Mouse (Mus musculus) ZHBTc4 (cell line): ENCODE results near the gene Atp8a2.

Source experiments
- DNase-seq: peaks from one replicate; pipeline ENCODE4 v3.0.0-alpha.2; 2011; ENCODE audit warnings: low read depth, low spot score

Atp8a2 gene

DNA sequence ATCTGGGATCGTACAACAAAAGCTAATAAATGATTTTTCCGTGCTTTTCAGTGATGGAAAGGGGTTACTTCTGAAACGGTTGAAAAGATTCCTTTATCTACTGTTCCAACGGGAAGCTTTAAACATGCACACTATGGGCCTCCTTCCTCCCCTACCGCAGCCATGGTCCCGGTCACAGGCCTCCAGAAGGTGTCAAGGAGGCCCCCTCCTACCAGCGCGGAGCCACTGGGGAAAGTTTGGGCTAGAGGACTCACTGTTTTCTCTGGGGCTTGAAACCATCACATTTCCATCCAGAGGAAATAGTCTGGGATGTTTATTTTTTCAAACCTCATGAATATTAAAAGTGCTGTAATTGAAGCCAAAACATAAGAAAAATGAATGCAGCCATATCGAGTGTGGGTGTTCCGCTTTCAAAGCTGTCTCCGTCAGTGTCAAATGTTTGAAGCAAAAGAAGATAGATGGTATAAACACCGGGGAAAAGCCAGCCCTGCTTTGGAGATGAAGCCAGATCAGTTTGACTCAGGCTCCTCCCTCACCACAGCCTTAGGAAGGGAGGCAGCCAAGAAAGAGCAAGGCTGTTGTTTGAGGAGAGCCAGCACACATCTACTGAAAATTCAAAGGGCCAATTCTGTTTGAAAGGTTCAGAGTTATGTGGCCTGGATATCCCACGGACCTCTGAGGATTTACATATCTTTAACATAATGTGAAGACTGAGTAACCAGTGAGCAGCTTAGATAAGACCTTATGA, 481.1 kb downstream of the Atp8a2 start:
- no peak for DNase-seq

DNA sequence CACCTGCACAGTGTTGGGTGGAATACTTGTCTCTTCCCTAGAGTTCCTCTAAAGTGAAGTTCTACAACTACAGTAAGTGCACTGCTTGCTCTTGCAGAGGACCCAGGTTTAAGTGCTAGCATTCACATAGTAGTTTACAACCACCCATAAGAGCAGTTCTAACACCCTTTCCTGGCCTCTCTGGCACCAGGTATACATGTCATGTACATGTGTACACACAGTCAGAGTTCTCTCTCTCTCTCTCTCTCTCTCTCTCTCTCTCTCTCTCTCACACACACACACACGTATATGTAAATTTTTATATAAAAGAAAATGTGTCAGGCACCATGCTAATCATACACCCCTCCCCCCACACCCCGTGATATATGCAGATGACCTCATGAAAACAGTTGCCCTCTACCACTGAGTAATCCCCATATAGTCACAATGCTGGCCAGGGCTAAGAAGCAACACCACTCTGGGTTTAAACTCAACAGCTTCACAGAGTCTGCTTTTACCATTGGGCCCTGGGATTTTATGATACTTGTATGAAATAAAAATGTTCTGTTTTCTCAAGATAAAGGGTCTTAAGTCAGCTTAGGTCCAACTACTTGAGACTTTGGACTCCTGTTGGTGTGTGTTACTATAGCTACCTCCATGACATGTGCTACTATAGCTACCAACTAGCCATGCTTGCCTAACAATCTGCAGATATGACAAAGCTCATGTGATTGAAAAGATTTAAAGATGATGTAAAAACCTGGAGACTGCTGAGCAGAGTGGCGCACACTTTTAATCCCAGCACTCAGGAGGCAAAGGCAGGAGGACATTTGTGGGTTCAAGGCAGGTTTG, 487.3 kb downstream of the Atp8a2 start:
- no peak for DNase-seq

DNA sequence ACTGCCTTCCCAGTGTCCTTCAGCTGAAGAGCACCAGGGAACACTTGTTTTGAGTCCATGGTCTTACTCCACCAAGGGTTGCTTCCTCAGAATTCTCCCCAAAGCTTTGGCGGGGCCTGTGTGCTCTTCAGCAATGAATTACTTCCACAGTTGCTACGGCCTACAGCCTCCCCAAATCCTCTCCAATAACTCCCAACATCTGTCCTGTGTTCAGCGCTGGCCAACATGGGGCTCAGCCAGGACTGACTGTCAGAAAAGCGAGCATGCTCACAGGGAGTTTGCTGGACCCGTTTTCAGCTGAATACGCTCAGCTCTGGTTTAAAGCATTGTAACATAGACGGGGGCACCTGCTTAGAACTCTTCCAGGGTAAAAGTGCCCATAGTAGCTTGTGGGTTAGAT, 489.0 kb downstream of the Atp8a2 start:
- no peak for DNase-seq

DNA sequence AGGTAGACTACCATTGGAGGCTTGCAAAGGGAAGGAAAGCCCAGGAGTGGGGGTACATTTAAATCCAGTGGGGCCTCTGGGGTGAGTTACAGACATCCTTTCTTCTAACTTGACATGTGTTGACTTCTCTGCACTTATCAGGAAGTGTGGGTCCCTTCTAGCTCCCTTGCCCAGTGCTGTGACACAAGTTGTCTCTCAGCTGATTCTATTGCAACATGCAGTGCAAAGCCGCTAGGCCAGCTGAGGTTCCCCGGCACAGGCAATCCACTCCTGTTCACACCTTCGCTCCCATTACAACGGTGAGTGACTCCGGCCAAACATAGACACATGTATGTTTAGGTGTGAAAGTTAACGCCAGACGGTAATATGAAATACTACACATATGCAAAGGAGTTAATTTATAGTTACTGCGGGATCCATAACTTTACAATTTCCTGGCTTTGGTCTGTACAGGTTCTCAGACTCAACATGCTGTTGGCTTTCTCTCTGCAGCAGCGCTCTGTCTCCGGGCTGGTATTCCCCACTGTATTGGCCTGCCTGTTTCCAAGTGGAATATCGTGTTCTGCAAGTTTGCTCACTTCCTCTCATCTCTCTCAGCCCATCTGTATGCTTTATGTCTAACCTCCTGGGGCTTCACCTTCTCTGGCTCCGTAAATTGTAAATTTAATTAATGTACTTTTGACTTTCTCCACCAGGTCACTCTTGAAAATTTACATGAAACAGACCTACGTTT, 491.5 kb downstream of the Atp8a2 start:
- no peak for DNase-seq

DNA sequence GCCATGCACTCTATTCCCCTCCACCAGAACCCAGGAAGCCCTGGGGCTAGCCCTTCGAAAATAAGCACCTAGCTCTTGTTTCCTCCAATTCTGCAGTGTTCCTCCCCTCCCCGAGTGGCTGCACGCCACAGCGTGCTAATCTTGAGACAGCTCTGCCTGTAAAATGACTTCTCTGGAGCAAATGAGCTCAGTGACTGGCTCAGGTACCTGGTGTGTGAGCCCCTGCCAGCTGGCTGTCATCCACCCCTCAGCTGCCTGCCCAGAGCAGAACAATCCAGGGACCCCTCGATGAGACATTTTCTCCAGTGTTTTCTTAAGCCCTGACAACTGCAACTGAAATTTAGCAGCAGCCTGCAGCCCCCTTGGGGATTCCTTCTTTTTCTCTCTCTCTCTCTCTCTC, 495.5 kb downstream of the Atp8a2 start:
- DNase-seq, result no peak

DNA sequence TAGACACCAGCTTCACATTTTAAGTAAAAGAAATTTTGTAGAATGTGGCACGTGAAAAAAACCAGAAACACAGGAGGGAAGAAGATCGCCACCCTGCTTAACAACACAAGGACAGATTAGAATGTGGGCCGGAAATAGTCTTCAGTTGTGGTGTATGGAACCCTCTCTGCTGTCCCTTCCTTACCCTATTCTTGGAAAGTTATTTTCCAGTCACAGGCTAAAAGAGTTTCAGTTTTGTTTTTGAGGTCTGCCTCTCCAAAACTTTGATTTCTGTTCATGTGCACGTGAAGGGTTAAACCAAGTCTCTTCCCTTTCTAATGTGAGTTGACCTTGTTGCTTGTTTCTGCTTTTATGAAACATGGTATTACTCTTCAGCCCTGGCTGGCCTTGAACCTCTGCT, 501.8 kb downstream of the Atp8a2 start:
- DNase-seq, result no peak

DNA sequence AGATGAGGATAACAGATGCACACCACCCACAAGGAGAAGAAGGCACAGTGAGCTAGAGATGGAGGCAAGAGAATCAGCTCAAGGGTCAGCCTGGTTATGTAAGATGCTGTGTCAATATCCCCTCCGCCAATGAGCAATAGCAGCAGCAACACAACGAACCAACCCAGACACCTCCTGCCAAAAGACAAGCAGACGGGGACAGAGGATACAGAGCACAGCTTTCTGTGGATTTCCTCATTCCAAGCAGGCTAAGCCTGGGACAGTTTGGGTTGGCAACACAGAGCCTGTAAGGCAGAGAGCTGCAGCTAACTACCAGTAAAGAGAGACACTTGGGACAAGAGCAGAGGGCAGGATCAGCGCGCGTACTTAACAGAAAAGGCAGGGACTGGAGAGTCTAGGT, 504.8 kb downstream of the Atp8a2 start:
- DNase-seq, result no peak

DNA sequence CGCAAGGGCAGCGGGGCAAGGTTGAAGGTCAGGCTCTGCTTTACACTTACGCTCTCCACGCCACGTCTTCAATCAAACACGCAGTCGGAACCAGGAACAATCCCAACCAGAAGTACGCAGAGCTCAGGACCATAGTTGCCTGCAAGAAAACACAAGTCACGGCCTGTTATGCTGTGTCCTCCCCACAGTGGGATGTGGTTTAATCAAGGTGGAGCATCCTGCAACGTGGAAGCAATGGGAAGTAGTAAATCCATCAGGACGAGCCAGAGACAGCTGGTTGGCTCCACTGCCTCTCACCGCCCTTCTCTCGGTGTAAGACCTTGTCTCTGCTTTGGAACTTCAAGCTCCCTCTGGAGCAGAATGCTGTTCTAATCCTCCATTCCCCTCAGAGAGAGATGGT, 505.6 kb downstream of the Atp8a2 start:
- no peak for DNase-seq

DNA sequence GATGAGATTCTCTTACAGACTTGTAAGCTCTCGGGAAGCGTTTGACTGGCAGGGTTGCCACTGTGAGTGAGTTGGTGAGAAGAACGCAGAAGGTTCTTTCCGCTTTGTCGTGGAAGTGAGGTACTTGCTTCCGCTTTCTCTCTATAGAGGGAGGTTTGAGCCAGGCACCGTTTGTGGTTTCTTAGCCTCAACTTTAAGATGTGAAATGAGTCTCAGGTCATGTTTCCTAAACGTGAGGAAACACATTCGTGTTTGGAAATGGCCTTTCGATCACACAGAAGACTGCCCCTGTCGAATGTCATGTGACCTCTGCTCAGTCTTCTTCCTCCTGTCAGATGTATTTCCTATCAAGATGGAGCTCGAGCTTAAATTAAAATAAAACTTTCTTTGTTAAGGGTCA, 506.0 kb downstream of the Atp8a2 start:
- DNase-seq, result no peak

DNA sequence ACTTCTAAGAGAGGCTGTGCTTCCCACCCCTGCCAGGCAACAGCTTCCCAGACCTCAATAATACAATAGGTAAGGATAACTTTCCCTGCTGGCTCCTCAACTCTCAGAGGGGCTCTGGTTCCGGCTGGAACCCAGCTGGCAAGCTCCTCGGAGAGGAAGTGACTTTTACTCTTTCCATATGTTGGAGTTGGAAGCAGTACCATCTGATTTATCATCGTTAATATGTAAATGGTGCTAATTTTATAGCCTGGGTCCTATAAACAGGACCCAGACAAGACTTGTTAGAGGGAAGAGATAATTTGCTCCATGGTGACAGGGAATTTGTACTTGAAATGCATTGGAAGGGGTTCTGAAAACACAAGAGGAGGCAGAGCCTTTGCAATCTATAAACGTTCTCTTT, 507.4 kb downstream of the Atp8a2 start:
- no peak for DNase-seq

DNA sequence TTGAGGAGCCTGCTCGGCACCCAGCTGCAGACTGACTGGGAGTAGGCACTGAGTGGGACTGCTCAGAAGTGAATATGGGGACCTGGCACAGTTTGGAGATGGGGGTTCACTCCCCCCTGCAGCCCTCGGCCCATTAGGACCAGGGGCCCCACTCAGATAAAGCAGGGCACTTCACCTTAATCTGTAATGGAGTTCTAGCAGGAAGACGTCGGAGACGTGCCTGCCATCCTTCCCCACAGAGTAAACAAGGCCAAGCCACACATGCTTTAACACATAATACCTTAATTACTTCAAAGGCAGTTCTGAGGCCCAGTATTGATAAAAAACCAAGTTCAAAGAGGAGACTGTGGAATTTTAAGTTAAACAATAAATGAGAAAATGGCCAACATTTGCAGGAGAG, 510.8 kb downstream of the Atp8a2 start:
- DNase-seq, result no peak

DNA sequence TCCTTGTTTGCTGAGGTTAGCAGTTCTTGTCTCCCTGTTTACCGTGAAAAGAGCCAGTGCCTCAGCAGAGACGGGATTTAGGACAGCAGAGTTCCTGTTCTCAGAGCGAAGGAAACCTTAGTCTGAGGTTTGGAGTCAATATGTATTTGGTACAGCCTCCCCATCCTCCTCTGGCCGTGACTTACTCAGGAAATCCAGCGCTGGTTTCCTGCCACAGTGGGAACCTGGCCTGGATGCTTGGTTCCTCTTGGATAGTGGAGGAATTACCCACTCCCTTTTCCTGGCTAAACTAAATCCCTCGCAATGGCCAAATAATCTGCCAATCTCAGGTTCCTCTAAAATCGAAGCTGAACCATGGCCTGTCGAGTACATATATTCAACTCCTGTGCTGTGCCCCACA, 511.6 kb downstream of the Atp8a2 start:
- no peak for DNase-seq

DNA sequence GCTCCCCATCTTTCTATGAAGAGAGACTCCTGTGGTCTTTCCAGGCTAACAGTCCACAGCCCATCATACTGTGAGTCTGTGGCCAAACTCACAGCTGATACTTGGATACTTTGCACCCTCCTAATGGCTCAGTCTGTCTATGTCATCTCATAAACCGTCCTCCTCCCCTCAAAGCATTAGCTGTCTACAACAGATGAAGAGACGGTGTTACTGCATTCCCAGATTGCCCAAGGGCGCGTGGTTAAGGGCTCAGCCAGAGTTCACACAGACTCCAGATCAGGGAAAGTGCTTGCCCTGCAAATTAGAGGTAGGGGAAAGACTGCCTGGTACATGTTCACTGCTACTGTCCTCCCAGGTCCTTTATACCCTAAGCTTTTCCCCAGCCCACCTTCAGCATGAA, 515.1 kb downstream of the Atp8a2 start:
- DNase-seq, result no peak

DNA sequence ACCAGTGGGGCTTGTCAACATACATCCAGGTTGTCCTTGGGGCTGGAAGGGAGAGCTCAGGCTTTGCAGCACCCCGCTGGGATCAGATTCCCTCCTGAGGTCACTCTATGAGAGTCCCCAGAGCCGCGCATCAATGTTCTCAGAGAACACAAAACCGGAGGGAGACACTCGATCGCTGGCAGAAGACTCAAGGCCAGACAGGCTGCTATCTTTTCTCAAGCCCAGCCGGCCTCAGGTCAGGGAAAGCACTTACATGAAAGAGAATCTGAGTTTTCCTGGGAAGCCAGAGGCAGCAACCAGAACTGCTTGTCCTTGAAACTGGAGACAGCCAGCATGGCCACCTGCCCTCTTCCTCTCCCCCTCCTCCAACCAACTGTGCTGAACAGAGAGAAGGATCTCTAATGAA, 519.4 kb downstream of the Atp8a2 start:
- peak; percentile 47 for DNase-seq

DNA sequence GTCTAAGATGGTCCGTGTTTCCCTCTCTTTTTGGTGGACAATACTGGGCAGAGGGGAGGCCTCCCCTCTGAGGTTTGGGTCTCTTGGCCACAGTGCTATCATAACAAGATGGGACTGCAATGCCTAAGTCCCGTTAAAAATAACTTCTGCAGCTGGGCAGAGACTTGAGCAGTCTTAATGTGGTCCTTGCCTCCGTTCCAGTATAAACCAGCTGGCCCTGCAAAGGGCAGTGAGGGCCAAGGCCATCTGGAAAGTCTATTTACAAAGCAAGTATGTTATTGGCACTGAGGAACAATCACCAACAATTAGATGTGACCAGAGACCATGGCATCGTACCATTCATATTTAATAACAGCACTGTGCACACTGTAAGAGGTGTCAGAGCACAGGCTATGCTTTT, 521.6 kb downstream of the Atp8a2 start:
- DNase-seq, result no peak

DNA sequence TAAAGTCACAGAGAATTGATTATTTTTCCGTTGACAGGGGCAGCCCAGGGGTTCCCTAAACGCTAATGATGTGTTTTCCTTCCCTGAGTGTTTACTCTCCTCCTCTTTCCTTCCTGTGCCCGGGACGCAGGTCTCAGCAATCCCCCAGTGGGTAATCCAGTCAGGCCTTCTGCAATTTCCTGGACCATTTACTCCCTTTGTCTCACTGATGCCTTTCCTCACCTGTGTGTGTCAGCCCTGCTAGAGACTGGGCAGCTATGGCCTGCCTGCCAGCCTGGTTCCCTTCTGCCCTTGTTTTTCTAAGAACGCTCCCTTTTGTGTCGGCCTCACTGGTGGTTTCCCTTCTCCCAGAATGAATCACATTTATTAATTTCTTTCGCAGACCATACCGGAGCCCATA, 522.4 kb downstream of the Atp8a2 start:
- no peak for DNase-seq

DNA sequence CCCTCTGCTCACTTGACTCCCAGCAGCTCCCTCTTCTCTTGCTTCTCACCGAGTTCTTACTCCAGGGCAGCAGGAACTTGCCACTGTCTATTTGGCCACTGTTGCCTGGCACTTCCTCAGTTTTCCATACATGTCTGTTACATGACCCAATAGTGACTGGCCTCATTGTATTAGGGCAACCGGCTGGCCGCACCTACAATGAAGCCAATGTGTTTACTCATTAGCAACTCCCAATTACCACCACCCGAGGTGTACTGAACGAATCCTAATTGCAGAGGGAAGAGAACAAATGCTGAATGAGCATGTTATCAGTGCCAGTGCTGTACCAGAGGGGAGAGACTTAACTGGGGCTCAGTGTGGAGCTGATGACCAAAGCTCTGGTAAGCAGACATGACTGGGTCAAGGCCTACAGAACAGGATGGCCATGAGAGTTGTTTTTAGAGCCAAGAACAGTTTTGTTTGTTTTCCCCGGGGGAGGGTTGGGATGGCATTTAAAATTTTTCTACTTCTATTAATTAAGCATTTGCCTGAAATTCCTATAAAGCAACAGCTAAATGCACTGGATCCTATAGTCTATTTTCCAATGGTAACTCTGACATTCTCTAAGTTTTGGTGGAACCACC, 524.0 kb downstream of the Atp8a2 start:
- no peak for DNase-seq

DNA sequence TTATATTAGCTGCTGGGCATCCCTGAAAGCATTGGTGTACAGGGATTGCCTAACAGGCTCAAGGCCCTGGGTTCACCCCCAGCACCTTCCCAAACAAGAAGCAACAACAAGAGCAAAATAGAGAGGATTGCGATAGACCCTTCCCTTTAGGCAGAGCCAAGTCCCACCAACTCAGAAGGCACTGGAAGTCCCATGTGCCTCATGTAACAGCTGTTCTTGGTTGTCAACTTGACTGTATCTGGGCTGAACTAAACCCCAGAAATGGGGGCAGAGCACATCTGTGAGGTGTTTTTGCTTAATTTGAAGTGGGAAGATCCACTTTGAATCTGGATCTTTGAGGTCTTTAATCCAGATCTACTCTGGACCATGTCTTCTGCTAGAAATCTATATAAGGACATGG, 539.9 kb downstream of the Atp8a2 start:
- no peak for DNase-seq

DNA sequence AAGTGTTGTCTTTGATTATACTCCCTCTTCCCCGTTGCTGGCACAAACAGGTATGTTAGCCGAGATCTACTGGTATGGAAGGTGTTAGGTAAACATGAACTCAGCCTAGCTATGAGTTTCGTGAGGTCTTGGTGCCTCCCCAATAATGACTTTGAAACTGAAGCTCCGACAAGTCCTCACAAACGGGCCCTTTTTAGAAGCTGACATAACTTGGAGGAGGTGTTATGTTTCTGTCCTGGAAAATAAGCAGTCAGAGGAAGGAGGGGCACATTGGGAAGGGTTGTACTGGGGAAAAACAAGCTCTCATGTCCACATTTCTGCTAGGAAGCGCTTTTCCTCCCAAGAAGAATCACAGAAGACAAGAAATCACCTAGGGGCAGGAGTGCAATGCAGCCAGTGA, 540.4 kb downstream of the Atp8a2 start:
- DNase-seq, result no peak

DNA sequence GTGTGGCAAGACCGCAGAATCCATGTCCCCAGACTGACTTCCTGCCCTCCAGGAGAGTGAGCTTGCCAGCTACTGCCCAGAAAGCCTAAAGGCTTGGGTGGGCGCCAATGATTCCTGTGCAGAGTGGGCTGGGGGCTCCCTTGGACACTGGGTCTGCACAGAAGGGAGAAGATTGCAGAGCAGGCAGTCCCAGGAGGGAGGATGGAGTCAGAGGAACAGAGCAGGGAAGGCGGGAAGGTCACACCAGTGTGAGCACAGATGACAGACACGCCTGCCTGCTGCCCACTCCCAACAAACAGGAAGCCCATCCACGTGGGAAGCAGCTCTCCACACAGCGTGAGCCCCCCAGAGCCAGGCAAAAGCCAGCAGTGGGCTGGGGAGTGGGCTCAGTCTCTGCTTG, 547.6 kb downstream of the Atp8a2 start:
- no peak for DNase-seq

DNA sequence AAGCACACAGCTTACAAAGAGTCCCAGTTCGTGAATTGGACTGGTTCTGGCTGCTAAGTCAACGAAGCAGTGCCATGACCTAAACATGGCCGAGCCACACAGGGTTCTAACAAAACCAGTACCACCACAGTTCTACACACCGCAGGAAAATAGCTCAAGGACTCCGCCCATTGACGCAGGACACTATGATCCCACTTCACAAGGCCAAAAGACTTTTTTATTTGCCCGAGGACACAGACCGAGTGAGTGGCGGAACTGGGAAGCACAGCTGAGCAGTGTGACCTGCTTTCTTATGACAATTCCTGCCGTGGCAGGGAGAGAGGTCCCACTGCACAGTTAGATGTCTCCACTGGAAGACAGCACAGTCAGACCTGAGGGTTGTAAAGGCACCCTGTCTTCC, 548.4 kb downstream of the Atp8a2 start:
- DNase-seq, result peak; percentile 4
